Mouse (Mus musculus) heart, postnatal 0 days (tissue): ENCODE measurements around the gene Btaf1.

ENCODE experiments used
- CTCF ChIP-seq: IDR thresholded peaks from 2 replicates; pipeline ENCODE4 v1.5.1; 2016; ENCODE audit warnings: antibody characterized with exemption, control low read depth, low read depth
- EP300 ChIP-seq: IDR thresholded peaks from 2 replicates; pipeline ENCODE4 v1.6.1; 2016; ENCODE audit warnings: antibody characterized with exemption, low read depth

DNA sequence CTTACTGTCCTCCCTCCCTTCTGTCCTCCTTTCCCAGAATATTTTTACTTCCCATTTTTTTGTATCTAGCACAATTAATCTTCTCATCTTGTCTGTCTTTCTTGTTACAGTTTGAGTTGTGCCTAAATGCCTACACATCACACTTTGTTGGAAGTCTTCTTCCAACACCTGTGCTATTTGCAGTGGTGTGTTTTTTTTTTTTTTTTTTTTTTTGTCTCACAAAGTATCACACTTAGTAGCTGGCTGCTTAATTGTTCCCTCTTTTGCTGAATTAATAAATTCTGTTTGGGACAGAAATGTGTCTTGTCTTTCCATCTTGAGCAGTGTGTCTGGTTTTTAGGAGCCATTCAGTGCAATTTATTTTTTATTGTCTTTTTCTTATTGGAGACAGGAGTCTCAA lies 3.9 kb downstream of the Btaf1 start:
- TF ChIP-seq CTCF (no peak), EP300 (no peak)
